Mouse (Mus musculus): ENCODE results near the gene Tmem233. TPM values are rescaled to one million over a fixed set of nuclear protein-coding genes. Genes with fewer than 3 reads are reported as not detected.
A peak's percentile ranks its signal among the peaks of the same experiment; 100 is the strongest.

Gene Tmem233
- total RNA-seq, 2 experiments from 2014 or later, result not detected

DNA sequence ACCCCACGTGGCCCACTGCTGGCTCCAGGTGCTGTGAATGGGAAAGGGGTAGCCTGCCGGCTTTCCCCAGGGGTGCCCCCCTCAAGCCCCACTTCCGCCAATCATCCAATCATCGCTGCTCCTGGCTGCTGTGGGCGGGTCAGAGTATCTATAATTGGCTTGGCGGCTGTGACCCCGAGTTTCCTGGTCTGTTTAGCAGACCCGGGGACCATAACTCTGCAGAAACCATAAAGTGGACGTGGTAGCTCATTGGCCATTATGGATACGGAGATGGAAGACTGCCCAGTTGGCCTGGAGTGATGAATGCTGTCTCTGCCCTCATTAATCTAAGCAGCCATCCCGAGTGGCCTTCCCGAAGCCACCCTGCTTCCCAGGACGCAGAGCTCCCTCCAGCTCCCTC, 79.2 kb downstream of the Tmem233 start:
- DNase-seq, result peak; percentile 36 to 48

DNA sequence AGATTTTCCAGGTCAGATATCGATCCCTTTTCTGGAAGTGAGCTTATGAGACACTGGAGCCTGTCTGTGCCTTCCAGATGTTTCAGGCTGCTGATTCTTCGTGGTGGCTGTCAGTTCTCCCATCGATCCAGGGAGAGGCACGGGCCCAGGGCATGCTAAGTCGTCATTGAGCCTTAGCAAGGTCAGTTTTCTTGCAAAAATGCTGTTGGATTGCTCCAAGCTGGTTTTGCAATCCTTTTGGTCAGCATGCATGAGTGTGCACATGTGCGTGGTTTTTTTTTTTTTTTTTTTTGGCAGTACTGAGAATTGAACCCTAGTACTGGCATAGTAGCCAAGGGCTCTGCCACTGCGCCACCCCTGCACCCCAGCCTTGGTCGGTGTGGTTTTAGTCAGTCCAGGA, 79.9 kb downstream of the Tmem233 start:
- DNase-seq, result peak; percentile 61 to 74

DNA sequence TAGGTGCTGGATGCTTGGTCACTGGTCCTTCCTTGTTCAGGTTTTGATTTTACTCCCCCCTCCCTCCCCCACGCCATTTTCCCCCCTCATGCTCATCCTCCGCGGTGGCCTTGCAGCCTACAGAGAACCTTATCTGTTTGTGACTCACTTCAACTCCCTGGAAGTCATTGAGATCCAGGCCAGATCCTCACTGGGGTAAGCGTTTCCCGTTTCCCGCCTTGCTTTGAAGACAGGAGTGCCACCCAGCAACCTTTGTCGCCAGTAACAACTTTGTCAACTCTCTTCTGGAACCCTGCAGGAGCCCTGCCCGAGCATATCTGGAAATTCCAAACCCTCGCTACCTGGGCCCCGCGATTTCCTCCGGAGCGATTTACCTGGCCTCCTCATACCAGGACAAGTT, 85.7 kb downstream of the Tmem233 start:
- peak; percentile 45 to 54 for DNase-seq

DNA sequence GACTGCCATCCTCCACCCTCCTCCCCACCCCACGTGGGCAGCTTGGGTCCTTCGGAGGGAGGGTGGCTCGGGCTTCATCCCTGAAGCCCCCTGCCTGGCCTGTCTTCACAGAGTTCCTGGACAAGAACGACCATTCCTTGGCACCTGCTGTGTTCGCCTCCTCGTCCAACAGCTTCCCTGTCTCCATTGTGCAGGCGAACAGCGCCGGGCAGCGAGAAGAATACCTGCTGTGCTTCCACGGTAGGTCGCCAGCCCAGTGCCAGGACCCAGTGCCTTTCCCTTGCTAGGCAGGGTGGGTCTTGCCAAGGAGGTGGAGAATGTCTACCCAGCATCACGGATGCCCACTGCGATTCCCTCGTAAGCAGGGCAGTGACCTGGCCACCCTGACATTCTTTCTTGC, 88.9 kb downstream of the Tmem233 start:
- no peak for DNase-seq

DNA sequence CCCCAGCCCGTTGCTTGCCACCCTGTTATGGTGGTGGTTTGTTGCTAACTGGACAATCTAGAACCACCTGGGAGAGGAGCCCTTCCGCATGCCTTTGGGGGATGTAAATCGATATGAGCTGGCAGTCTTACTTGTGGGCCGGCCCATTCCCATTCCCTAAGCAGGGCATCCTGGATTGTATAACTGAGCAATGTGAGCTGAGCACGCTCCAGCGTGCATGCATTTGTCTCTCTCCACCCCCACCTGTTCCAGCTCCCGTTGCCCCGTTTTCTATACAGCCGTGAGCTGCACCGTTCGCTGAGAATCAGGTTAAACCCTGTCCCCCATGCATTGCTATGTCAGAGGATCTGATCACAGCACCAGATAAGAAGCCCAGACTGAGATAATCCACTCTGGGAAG, 91.3 kb downstream of the Tmem233 start:
- no peak for DNase-seq

Other genes with a start within 250 kb of the Tmem233 start
- 1 to 10 TPM; 4.2 to 8.0 TPM for gene Cit, start 238.0 kb downstream of the Tmem233 start, total RNA-seq (2021)
- 100 to 1,000 TPM in 1 of 2 experiments, 10 to 100 TPM in 1; 59.9 to 114 TPM for gene Prkab1, start 58.7 kb downstream of the Tmem233 start, total RNA-seq (2021)
- not detected for gene Ccdc60, start 205.7 kb upstream of the Tmem233 start, total RNA-seq (2021)